Mouse (Mus musculus) adrenal gland, postnatal 0 days (tissue): ENCODE measurements around the gene AW011738. TPM values are rescaled to one million over a fixed set of nuclear protein-coding genes. Genes with fewer than 3 reads are reported as not detected.

Source experiments
- microRNA-seq: library from miRNA; unstranded; fragments of <30 nt; microRNA quantifications from one replicate; pipeline ENCODE4, GENCODE M21; 2016; ENCODE audit warnings: borderline replicate concordance; ENCODE audit not compliant: insufficient number of aligned reads
- polyA plus RNA-seq: library from polyadenylated mRNA; unstranded; fragments of >200 nt; fragmentation: Nextera tagmentation; extraction: Ambion mirVana; gene quantifications from 2 replicates; pipeline ENCODE4 v1.2.1, GENCODE M21; 2015

The AW011738 gene
- 0.99 and 1.5 TPM in 2 replicates for polyA plus RNA-seq

GRCm38 (mm10) chr4:156203001-156203412 lies at the start of gene AW011738:
Gene AW011738 (plus strand): TSS chr4:156203304.

GRCm38 (mm10) chr4:156197131-156197828 lies 5.8 kb upstream of the AW011738 start, which contains the start of gene Agrn:
Gene Agrn (minus strand): TSS chr4:156197488.

GRCm38 (mm10) chr4:156200623-156201475 lies 2.3 kb upstream of the AW011738 start, which contains the start of gene Isg15:
Gene Isg15 (minus strand): TSS chr4:156200818.

GRCm38 (mm10) chr4:156215649-156216048 lies 12.5 kb downstream of the AW011738 start, which contains the start of gene Perm1:
Gene Perm1 (plus strand): TSS chr4:156215868.

GRCm38 (mm10) chr4:156234701-156235213 lies 31.7 kb downstream of the AW011738 start, which contains the start of gene Plekhn1:
Gene Plekhn1 (minus strand): TSS chr4:156234857.

DNA sequence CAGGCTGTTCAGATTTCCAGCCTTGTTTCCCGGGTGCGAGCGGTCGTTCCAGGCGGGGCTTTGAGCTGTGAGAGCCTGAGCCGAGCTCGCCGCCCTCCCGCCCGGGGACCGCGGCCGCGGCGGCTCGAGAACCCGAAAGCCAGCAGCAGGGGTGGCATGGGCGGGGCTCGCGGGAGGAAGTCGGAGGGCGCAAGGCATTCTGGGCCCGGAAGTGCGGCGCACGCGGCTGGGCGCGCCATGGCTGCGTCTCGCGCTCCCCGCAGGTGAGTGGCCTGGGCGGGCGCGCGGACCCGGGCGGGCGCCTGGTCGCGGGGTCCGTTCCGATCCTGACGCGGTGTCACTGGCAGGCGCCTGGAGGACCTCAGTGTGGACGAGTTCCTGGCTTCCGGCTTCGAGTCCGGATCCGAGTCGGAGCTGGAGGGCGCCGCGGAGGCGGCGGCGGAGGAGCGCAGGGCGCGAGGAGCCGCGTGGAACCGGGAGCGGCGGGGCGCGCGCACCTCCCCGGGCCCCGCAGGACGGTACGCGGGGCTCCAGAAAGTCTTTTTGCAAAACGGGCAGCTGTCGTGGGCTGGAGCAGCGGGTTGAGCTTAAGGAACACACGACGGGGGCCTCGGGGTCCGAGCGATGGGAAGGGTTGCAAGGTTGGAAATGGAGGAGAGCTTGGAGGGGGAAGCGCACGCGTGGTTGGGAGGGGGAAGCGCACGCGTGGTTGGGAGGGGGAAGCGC lies 32.9 kb downstream of the AW011738 start, which contains the start of gene Noc2l:
Gene Noc2l, plus strand, starts transcription at position 203 of the 726 bp plus-strand sequence.

Small RNA genes within 50 kb of the gene (microRNA-seq; reads per million reads assigned to microRNA genes)
- gene Mir7658 = 1.4 reads per million

Other genes with a start within 250 kb of the AW011738 start
- 56.5 and 78.7 TPM in 2 replicates for gene C1qtnf12, start 241.0 kb upstream of the AW011738 start, polyA plus RNA-seq
- 8.5 and 9.4 TPM in 2 replicates for gene B3galt6, start 210.7 kb upstream of the AW011738 start, polyA plus RNA-seq
- 177 and 229 TPM in 2 replicates for gene Sdf4, start 210.4 kb upstream of the AW011738 start, polyA plus RNA-seq
- gene Tnfrsf4, start 189.5 kb upstream of the AW011738 start, polyA plus RNA-seq = 0.80 and 0.94 TPM in 2 replicates
- 1.0 and 1.1 TPM in 2 replicates for gene Tnfrsf18, start 177.1 kb upstream of the AW011738 start, polyA plus RNA-seq
- gene Ttll10, start 143.9 kb upstream of the AW011738 start, polyA plus RNA-seq = 0.24 and 0.35 TPM in 2 replicates
- gene 9430015G10Rik, start 93.3 kb upstream of the AW011738 start, polyA plus RNA-seq = 6.8 and 9.4 TPM in 2 replicates
- gene Rnf223, start 72.8 kb upstream of the AW011738 start, polyA plus RNA-seq = 0.05 and 0.10 TPM in 2 replicates
- gene Agrn, start 5.8 kb upstream of the AW011738 start, polyA plus RNA-seq = 19.0 and 27.1 TPM in 2 replicates
- gene Isg15, start 2.5 kb upstream of the AW011738 start, polyA plus RNA-seq = 17.7 and 22.5 TPM in 2 replicates
- 0.16 and 0.48 TPM in 2 replicates for gene Perm1, start 12.6 kb downstream of the AW011738 start, polyA plus RNA-seq
- gene Plekhn1, start 31.6 kb downstream of the AW011738 start, polyA plus RNA-seq = 7.8 and 11.0 TPM in 2 replicates
- 24.8 and 33.7 TPM in 2 replicates for gene Noc2l, start 32.7 kb downstream of the AW011738 start, polyA plus RNA-seq
- 1.8 and 4.0 TPM in 2 replicates for gene Samd11, start 52.4 kb downstream of the AW011738 start, polyA plus RNA-seq
- gene Vmn2r-ps159, start 127.8 kb downstream of the AW011738 start, polyA plus RNA-seq = not detected in 2 replicates